Mouse (Mus musculus): ENCODE data around the gene Cbx8. TPM values are rescaled to one million over a fixed set of nuclear protein-coding genes. Genes with fewer than 3 reads are reported as not detected.

Cbx8 gene
- total RNA-seq, 2 experiments from 2014 or later, result 10.8 to 15.5 TPM

DNA sequence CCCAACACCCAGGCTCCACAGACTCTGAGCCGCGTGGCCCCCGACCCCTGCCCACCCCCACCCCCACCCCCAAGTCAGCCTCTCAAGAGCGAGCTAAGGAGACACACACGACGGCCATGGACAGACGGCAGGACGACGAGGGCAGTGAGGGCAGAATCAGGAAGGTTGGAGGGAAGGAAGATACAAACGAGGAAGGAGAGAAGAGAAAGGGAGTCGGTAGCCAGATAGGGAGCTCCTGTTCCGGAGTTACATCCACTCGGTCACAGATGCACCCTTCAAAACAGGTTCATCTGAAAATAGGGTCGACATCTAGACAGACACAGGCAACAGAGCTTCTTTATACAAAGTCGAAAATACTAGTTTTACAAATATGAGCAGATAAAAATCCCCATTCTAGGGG lies 4.3 kb downstream of the Cbx8 start:
- DNase-seq (ENCODE audit: low spot score in 2 of 2), result no peak

DNA sequence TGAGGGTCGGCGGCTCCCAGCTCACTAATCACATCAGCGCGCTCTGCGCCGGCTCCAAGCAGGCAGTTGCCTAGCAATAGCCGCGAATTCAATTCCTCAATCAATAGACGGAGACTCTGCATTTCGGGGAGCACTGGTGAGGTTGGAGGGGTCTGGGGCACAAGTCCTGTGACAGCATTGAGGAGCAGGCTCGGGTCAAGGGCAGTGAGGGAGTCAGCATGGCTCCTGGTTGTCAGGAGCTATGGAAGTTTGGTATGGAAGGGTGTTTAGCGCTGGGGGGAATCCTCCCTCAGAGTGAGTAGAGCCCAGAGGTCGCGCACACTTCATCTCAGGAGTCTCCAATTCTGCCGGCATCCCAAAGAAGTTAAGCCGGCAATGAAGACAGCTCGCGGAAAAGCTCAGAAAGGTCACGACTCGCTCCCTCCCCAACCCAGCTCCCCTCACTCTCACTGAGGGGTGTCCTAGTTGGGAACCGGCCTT lies 5.0 kb downstream of the Cbx8 start:
- no peak for DNase-seq (ENCODE audit: low spot score in 2 of 2)

DNA sequence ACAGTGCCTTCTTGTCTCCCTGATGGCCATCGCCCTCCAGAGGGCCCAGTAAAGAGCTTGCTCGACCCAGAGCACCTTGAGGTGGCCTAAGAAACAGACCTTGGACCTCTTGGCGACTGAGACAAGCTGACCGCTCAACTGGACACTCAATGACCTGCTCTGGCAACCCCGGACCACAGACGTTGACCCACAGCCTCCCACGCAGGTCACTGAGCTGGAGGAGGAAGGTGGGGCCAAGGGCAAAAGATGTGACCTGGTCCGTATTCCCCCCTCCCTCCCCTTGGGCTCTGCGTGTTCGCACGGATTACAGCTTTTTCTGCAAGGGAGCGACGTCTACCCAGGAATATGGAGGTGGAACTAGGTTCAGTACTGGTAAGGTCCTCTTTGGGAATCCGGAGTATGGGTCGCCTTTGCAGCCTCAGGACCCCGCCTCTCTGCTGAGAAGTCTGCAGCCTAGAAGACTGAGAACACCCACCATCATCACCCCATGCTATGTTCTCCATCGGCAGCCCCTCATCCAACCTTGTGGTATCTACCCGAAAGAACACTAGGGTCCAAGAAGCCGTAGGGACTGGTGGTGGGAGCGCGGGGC lies 5.6 kb downstream of the Cbx8 start:
- DNase-seq (ENCODE audit: low spot score in 2 of 2), result no peak

DNA sequence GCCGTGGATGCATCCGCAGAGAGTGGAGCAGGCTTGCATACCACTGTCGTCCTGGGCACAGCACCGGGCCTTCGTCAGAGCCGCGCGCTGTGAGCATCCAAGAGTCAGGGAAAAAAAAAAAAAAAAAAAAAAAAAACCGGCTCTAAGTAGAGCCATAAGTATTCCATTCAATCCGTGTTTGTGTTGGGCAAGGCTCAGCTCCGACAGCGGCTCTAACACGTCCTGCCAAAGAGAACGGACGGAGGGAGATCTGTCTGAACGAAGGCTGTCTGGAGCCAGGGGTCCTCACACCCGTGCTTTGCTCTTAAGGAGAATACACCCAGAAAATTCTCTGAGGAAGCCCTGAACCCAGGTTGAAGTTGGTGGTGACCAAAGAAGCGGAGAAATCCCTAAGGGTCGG lies 6.1 kb downstream of the Cbx8 start:
- DNase-seq (ENCODE audit: low spot score in 2 of 2), result no peak

- peak in 1 of 2 experiments; percentile 67 for DNase-seq (ENCODE audit: low spot score in 2 of 2)
Observed at GRCm38 (mm10) chr11:119033874-119034558, 6.8 kb downstream of the Cbx8 start.

GRCm38 (mm10) chr11:119026203-119026602 lies 14.6 kb downstream of the Cbx8 start:
- DNase-seq (ENCODE audit: low spot score in 2 of 2), result no peak

DNA sequence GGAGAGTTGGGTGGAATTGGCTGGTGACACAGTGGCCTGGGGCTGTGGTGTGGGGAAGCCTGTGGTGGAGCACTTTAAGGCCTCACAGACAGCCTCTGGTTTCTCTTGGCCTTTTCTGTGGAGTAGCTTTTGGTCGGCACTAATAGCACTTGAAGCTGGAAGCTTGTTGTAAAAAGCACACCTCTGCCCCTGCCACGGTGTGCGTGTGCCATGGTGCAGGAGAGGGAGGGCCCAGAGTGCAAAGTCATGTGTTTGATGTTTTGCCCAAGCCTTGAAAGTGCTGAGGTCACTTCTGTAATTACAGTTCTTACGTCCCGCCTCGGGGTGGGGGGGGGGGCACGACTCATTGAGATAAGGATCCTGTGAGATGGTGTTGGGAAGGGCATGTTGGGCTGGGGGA lies 16.5 kb downstream of the Cbx8 start:
- no peak for DNase-seq (ENCODE audit: low spot score in 2 of 2)

DNA sequence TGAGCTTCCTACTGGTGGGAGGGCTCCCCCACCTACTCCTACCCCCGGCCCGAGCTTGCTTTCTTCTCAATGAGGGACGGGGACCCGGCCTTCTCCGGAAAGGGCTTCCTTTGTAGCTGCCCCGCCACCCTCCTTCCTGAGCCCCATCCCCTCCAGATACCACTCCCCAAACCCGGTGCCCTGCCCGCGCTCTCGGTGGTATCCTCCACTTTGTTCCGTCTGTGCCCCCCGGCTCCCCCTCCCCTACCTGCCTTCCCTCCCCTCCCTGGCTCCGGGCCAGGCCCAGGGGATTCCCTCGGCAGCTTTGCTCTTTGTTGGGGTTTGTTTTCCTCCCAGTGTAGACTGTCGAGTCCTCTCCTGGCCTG lies 17.2 kb downstream of the Cbx8 start:
- DNase-seq (ENCODE audit: low spot score in 2 of 2), result no peak

- DNase-seq (ENCODE audit: low spot score in 2 of 2), result peak; percentile 63 to 68
Observed at GRCm38 (mm10) chr11:119022895-119023615, 17.7 kb downstream of the Cbx8 start, which contains the start of gene Cbx2. Gene Cbx2, plus strand, starts transcription at chr11:119022962.

- no peak for DNase-seq (ENCODE audit: low spot score in 2 of 2)
Observed at GRCm38 (mm10) chr11:119022068-119022894, 18.5 kb downstream of the Cbx8 start.

- no peak for DNase-seq (ENCODE audit: low spot score in 2 of 2)
Observed at GRCm38 (mm10) chr11:119021180-119021579, 19.6 kb downstream of the Cbx8 start.

DNA sequence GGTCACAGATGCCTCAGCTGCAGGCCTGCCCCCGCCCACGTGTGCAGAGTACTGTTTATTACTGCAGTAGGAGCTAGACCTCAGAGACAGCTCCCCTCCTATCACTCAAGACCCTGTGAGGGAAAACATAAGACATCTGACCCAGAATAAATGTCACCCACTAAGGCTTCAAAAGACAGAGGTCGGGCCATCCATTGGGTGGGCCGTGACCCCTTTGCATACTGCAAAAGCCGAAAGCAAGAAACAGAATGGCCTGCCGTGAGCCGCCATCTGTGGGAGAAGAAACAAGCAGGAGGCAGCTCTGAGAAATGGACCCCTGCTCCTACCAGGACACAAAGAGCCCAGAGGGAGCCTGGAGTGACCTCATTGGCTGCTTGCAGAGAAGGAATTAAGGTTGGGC lies 23.3 kb downstream of the Cbx8 start:
- DNase-seq (ENCODE audit: low spot score in 2 of 2), result no peak

- no peak for DNase-seq (ENCODE audit: low spot score in 2 of 2)
Observed at GRCm38 (mm10) chr11:119014455-119014854, 26.3 kb downstream of the Cbx8 start.

DNA sequence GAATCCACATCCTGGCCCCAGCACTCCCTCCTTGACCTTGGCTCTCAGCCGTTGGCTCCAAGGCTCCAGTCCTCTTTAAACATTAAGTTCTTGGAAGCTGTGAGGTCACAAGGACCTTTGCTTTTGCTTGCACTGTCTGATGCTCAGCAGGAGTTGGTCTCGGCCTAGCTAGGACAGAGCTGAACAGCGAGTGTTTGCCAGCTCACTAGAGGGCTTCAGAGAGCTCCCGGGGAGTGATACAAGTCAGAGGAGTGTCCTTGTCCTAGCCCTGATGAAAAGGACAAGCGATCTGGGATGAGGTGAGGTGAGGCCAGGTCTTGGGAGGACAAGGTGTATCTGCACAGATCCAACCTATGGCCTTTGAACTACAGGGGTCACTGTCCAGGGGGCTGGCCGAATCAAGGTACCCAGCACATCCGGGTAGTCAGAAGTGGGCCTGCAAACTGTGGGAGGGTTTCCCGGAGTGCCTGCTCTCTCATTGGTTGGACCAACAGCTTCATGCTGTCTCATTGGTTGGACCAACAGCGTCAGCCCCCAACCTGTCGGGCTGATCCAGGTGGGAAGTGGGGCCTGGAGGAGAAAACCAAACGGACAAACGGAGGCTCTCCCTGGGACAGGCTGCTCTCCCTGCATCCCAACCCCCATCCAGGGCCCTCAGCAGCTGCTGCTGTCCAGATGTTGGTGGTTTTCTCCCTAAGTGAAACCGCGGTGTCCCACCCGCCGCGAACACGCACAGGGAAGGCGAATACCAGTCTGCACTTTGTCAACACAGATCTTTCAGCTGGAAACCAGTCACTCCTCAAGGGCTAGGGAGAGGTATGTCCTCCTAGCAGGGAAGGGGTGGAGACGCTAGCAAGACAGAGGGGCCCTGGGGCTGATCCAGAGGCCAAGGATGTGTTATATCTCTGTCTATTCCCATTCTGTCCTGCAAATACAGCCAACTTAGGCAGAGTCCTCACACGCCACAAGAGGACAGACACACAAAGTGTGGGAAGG lies 33.0 kb downstream of the Cbx8 start:
- DNase-seq (ENCODE audit: low spot score in 2 of 2), result no peak

DNA sequence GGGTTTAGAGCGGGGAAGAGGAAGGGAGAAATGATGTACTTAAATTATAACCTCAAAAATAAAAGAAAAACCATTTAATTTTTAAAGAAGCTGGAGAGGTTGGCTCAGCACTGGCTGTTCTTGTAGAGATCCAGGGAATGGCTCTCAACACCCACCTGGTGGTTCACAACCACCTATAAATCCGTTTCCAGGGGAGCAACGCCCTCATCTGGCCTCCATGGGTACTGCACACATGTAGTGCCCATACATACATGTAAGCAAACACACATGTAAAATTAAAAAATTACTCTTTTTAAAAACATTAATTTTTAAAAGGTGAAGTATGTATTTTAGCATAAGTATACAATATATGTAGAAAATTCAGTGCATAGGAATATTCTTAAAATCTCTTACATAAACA lies 34.3 kb downstream of the Cbx8 start:
- no peak for DNase-seq (ENCODE audit: low spot score in 2 of 2)

GRCm38 (mm10) chr11:119005547-119006275 lies 35.1 kb downstream of the Cbx8 start:
- DNase-seq (ENCODE audit: low spot score in 2 of 2), result no peak

- DNase-seq (ENCODE audit: low spot score in 2 of 2), result no peak
Observed at GRCm38 (mm10) chr11:119001493-119002128, 39.2 kb downstream of the Cbx8 start.

DNA sequence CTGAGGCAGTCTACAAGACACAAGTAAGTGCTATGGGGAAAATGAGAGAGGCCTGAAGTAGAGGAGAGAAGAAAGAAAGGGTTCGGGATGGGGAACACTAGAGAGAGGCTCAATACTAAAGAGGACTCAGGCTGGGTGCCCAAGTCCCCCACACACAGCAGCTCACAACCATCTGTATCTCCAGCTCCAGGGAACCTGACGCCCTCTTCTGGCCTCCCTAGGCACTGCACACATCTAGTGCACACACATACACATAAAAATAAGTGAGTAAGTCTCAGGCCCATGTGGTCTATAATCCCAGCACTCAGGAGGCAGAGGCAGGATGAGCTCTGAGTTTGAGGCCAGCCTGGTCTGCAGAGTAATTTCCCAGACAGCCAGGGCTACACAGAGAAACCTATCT lies 39.9 kb downstream of the Cbx8 start:
- DNase-seq (ENCODE audit: low spot score in 2 of 2), result no peak

- no peak for DNase-seq (ENCODE audit: low spot score in 2 of 2)
Observed at GRCm38 (mm10) chr11:118999361-118999804, 41.4 kb downstream of the Cbx8 start.
